Comparison of ENCODE assay signal across 8 mouse cellular contexts in genomic region chr9:52679362-52679947, GRCm38 (mm10). TPM values are rescaled to one million over a fixed set of nuclear protein-coding genes. Genes with fewer than 3 reads are reported as not detected.
A peak's percentile ranks its signal among the peaks of the same experiment; 100 is the strongest.
DNase-seq lines count a peak whose midpoint lies in the region; ATAC-seq and TF ChIP-seq lines count a peak whose summit lies in the region.

Gene AI593442, minus strand, starts transcription at chr9:52679780.

- DNase-seq in lung, adult 18-20 months: no peak
- peak; percentile 86 for DNase-seq in right cerebral cortex, adult 18-20 months
- DNase-seq in ovary, adult 18-20 months (ENCODE audit: low spot score): no peak
- DNase-seq in T-cell, adult 2 months (ENCODE audit: low spot score): no peak

- no peak within 1 kb of the TSS for H3K27ac ChIP-seq in lung, embryonic 16.5 days (ENCODE audit: low read length)
- H3K27ac ChIP-seq in embryonic fibroblast, embryonic 13.5 days (ENCODE audit: insufficient read depth, low read length): no peak within 1 kb of the TSS
- H3K27ac ChIP-seq in hindbrain, embryonic 15.5 days (replicated peaks): peak within 1 kb of the TSS; percentile 92
- no peak within 1 kb of the TSS for H3K27ac ChIP-seq in limb, embryonic 12.5 days

- peaks cover 37% of the 10 kb centered on the region for H3K27me3 ChIP-seq in lung, embryonic 16.5 days (ENCODE audit: control insufficient read depth, insufficient read depth, low read depth, low read length)
- H3K27me3 ChIP-seq in hindbrain, embryonic 15.5 days: no peaks in the 10 kb centered on the region
- H3K27me3 ChIP-seq in limb, embryonic 12.5 days: peaks cover 62% of the 10 kb centered on the region

- no peak for TF ChIP-seq CTCF in embryonic fibroblast, embryonic 13.5 days (IDR thresholded peaks at IDR 0.05; ENCODE audit: borderline replicate concordance, insufficient read depth, low read length)

- 0 out of 2 replicates have a peak, but pooled peaks cover 2% of the 10 kb centered on the region for H3K4me1 ChIP-seq in lung, embryonic 16.5 days (replicated peaks; ENCODE audit: control insufficient read depth, insufficient read depth, low read length)
- H3K4me1 ChIP-seq in embryonic fibroblast, embryonic 13.5 days (ENCODE audit: control insufficient read depth, insufficient read depth, low read length): no peaks in the 10 kb centered on the region
- peaks cover 20% of the 10 kb centered on the region for H3K4me1 ChIP-seq in hindbrain, embryonic 15.5 days (replicated peaks)
- H3K4me1 ChIP-seq in limb, embryonic 12.5 days (replicated peaks): peaks cover 22% of the 10 kb centered on the region

- peak within 1 kb of the TSS; percentile 30 for H3K4me3 ChIP-seq in lung, embryonic 16.5 days (ENCODE audit: low read length)
- H3K4me3 ChIP-seq in embryonic fibroblast, embryonic 13.5 days (ENCODE audit: insufficient read depth, low read length): peak within 1 kb of the TSS; percentile 9; the same call in 1 of the 2 replicates
- H3K4me3 ChIP-seq in hindbrain, embryonic 15.5 days: peak within 1 kb of the TSS; percentile 78
- H3K4me3 ChIP-seq in limb, embryonic 12.5 days (replicated peaks): peak within 1 kb of the TSS; percentile 48

- H3K9me3 ChIP-seq in lung, embryonic 16.5 days (ENCODE audit: control insufficient read depth, low read length): no peaks in the 10 kb centered on the region
- H3K9me3 ChIP-seq in hindbrain, embryonic 15.5 days: no peaks in the 10 kb centered on the region
- no peaks in the 10 kb centered on the region for H3K9me3 ChIP-seq in limb, embryonic 12.5 days

- no peaks in the 10 kb centered on the region for H3K36me3 ChIP-seq in lung, embryonic 16.5 days (ENCODE audit: control insufficient read depth, insufficient read depth, low read length)
- no peaks in the 10 kb centered on the region for H3K36me3 ChIP-seq in hindbrain, embryonic 15.5 days
- no peaks in the 10 kb centered on the region for H3K36me3 ChIP-seq in limb, embryonic 12.5 days

- WGBS in lung, embryonic 16.5 days: 1% methylated on average over 22 of the region's 27 CpGs
- WGBS in hindbrain, embryonic 15.5 days: 0% methylated on average over 13 of the region's 27 CpGs
- whole genome bisulfite sequencing in limb, embryonic 12.5 days: under 1% methylated on average over 25 of the region's 27 CpGs

- TF ChIP-seq POLR2A in embryonic fibroblast, embryonic 13.5 days (IDR thresholded peaks at IDR 0.05; ENCODE audit: low read depth, low read length): no peak

- no peak for ATAC-seq in lung, embryonic 16.5 days (ENCODE audit: low read depth)
- peak; percentile 92 for ATAC-seq in hindbrain, embryonic 15.5 days (ENCODE audit: low FRiP score, low read depth)
- ATAC-seq in limb, embryonic 12.5 days (ENCODE audit: insufficient number of reproducible peaks, insufficient read depth, low FRiP score, low TSS enrichment, low read depth): peak; percentile 68; the same call in 1 of the 2 replicates

- peak within 1 kb of the TSS; percentile 52 for H3K4me2 ChIP-seq in lung, embryonic 16.5 days (ENCODE audit: low read depth, low read length)
- peak within 1 kb of the TSS; percentile 90 for H3K4me2 ChIP-seq in hindbrain, embryonic 15.5 days
- H3K4me2 ChIP-seq in limb, embryonic 12.5 days: peak within 1 kb of the TSS; percentile 73

- no peak within 1 kb of the TSS for H3K9ac ChIP-seq in lung, embryonic 16.5 days (ENCODE audit: low read length)
- H3K9ac ChIP-seq in hindbrain, embryonic 15.5 days: peak within 1 kb of the TSS; percentile 79
- no peak within 1 kb of the TSS; the same call in 1 of the 2 replicates for H3K9ac ChIP-seq in limb, embryonic 12.5 days (replicated peaks)

RNA-seq across cellular contexts. Expression of gene AI593442, which starts in this region (rescaled TPM):
- polyA plus RNA-seq in lung, embryonic 16.5 days (2015; fragmentation: Nextera tagmentation; extraction: Ambion mirVana): 0.28 and 0.67 TPM in 2 replicates
- polyA plus RNA-seq in embryonic fibroblast, embryonic 13.5 days (2011; ENCODE audit: insufficient read length, low read depth, missing spikeins): 0.23 and 0.26 TPM in 2 replicates
- polyA plus RNA-seq in hindbrain, embryonic 15.5 days (2015; fragmentation: Nextera tagmentation; extraction: Ambion mirVana): 74.6 and 79.1 TPM in 2 replicates
- 0.81 and 0.95 TPM in 2 replicates for polyA plus RNA-seq in limb, embryonic 12.5 days (2016; fragmentation: Nextera tagmentation; extraction: Ambion mirVana)

Comparison
In these comparisons a context has a peak if more than half of its experiments do, and no peak if none do; other contexts are left out.
1. RNA of gene AI593442 (polyA plus RNA-seq): 74.6 to 79.1 TPM in hindbrain, embryonic 15.5 days; 0.81 to 0.95 TPM in limb, embryonic 12.5 days, 0.28 to 0.67 TPM in lung, embryonic 16.5 days and 0.23 to 0.26 TPM in embryonic fibroblast, embryonic 13.5 days; every median in the first group is over 10 times any median in the second.
2. Peak in ATAC-seq, H3K4me3 ChIP-seq and H3K4me2 ChIP-seq in limb, embryonic 12.5 days; RNA of the gene not detected or under 1 TPM.
3. H3K4me3 ChIP-seq: peak in every context shown above with its lines; median percentile 78 in hindbrain, embryonic 15.5 days; 48 in limb, embryonic 12.5 days; 30 in lung, embryonic 16.5 days; 9 in embryonic fibroblast, embryonic 13.5 days.
4. Peak in every context shown above with its lines, with median percentiles within 50 percentile points of each other: H3K4me2 ChIP-seq.